Mouse (Mus musculus) intestine, embryonic 15.5 days (tissue): ENCODE measurements around the gene Nkx2-2. TPM values are rescaled to one million over a fixed set of nuclear protein-coding genes. Genes with fewer than 3 reads are reported as not detected.
A peak's percentile ranks its signal among the peaks of the same experiment; 100 is the strongest.

Experiments
- ATAC-seq: fragments of 200-750 bp; cut with Nextera tagmentation; 2 replicates; pipeline ENCODE4 v1.8.0; 2017; ENCODE audit warnings: moderate TSS enrichment, moderate library complexity
- H3K27ac ChIP-seq: fragments of 300-500 bp; sonication (generic); 2 replicates; pipeline ENCODE4 v1.5.1; 2015; ENCODE audit warnings: mild to moderate bottlenecking, inconsistent platforms
- H3K27me3 ChIP-seq: fragments of 300-500 bp; sonication (generic); replicated peaks from 2 replicates; pipeline ENCODE4 v1.6.1; 2015; ENCODE audit warnings: inconsistent platforms
- H3K36me3 ChIP-seq: fragments of 300-500 bp; sonication (generic); 2 replicates; pipeline ENCODE4 v1.6.1; 2015; ENCODE audit warnings: inconsistent platforms
- H3K4me1 ChIP-seq: fragments of 300-500 bp; sonication (generic); replicated peaks from 2 replicates; pipeline ENCODE4 v1.6.1; 2015; ENCODE audit warnings: inconsistent platforms
- H3K4me2 ChIP-seq: fragments of 300-500 bp; sonication (generic); replicated peaks from 2 replicates; pipeline ENCODE4 v1.6.1; 2015; ENCODE audit warnings: mild to moderate bottlenecking, inconsistent platforms
- H3K4me3 ChIP-seq: fragments of 300-500 bp; sonication (generic); replicated peaks from 2 replicates; pipeline ENCODE4 v1.5.1; 2015; ENCODE audit warnings: inconsistent platforms
- H3K9ac ChIP-seq: fragments of 300-500 bp; sonication (generic); 2 replicates; pipeline ENCODE4 v1.6.1; 2015; ENCODE audit warnings: inconsistent platforms
- H3K9me3 ChIP-seq: fragments of 300-500 bp; sonication (generic); 2 replicates; pipeline ENCODE4 v1.6.1; 2016; ENCODE audit warnings: inconsistent platforms
- WGBS: fragments of 180-500 bp; shearing (Covaris S2); methylation state at CpG from one replicate; pipeline ENCODE4 v1.1.7; 2015; 5-methylcytosine and 5-hydroxymethylcytosine counted together
- polyA plus RNA-seq: library from polyadenylated mRNA; unstranded; fragments of >200 nt; fragmentation: Nextera tagmentation; extraction: Ambion mirVana; gene quantifications from 2 replicates; pipeline ENCODE4 v1.2.1, GENCODE M21; 2015

Gene Nkx2-2
- polyA plus RNA-seq, 1 experiment from 2014 or later, result 3.6 TPM

DNA sequence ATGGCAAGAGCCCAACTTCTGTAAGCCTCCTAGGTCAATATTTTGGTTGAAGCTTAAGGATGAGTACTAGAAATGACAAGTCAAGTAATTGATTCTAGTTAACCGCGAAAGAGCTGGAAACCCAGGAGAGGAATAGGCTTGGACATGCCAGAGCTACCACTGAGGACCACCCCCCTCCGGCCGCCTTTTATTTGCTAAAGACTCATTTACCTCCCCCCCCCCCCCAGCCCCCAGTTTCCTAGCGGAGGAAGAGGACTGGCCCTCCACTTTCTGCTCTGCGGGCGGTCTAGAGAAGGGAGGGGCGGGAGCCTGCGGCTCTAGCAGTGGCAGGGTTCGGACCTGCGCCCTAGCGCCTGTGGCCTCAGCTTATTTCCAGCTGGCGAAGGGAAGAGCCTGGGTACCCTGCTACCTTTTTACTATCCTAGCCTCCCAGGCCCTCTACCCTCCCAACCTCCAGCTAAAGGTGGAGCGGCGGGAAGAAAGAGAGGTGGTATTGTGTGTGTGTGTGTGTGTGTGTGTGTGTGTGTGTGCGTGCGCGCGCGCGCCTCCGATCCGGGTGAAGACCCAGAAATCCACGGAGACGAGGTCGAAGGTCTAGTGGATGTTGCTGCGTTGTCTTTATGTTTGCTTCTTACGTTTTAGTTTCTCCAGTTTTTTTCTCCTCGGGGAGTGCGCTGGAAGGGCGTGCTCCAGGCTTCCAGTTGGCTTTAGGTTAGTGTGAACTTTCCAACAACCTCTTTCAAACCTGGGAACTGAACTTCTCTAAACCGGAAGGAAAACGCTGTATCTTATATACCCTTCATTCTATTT is 6.8 kb downstream of the Nkx2-2 start:
- Histone ChIP-seq H3K9me3 (no peaks in the 10 kb centered on the region), H3K9ac (no peak overlapping the region), H3K4me3 (no peak overlapping the region), H3K4me2 (peak overlapping the region; percentile 9; the same call in 1 of the 2 replicates), H3K27ac (no peak overlapping the region), H3K36me3 (no peaks in the 10 kb centered on the region), H3K27me3 (peaks cover 93% of the 10 kb centered on the region), H3K4me1 (peaks cover 11% of the 10 kb centered on the region)
- under 1% methylated on average over 33 of the region's 33 CpGs for WGBS
- 0 out of 2 replicates have a peak, but pooled peaks have one; percentile 36 for ATAC-seq

DNA sequence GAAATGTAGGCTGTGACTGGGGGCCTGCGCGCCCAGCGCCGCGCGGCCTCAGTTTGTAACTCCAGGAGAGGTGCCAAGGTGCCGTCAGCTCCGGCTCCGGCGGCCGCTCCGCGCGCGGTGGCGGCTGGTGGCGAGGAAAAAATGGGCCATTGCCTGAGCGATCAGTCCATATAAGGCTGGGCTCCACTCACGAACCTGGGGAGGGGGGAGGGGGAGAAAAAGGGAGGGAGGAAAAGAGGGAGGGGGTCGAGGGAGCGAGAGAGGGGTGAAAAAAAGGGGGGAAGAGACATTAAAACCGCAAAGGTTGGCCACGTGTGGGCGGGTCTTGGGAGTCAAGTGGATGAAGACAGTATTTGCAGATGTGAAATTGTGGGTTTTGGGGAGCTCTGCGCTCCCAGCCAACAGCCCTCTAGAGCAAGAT is 7.8 kb downstream of the Nkx2-2 start:
- H3K9ac ChIP-seq, result no peak overlapping the region
- no peak overlapping the region for H3K4me3 ChIP-seq
- no peak overlapping the region for H3K27ac ChIP-seq
- H3K4me2 ChIP-seq, result peak overlapping the region; percentile 24; the same call in 1 of the 2 replicates
- WGBS, result under 1% methylated on average over 25 of the region's 25 CpGs
- H3K4me1 ChIP-seq, result peaks cover 11% of the 10 kb centered on the region
- peaks cover 96% of the 10 kb centered on the region for H3K27me3 ChIP-seq
- no peaks in the 10 kb centered on the region for H3K36me3 ChIP-seq
- no peaks in the 10 kb centered on the region for H3K9me3 ChIP-seq
- peak; percentile 37; the same call in 1 of the 2 replicates for ATAC-seq

DNA sequence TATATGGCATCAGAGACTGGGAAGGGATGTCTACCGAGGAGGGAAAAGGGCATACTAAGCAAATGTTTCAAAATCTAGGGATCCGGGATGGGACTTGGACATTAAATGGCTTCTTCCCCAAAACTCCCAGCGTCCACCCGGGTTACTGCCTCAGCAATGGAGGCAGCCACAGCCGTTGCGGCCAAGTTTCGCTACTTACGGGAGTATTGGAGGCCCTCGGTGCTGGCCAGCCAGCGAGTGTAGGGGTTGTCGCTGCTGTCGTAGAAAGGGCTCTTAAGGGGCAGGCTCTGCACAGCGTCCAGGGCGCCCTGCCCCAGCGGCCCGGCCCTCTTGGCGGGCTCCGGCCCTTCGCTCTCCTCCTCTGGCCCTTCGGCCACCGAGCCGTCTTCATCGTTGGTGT is 8.5 kb downstream of the Nkx2-2 start:
- Histone ChIP-seq H3K9ac (no peak overlapping the region), H3K4me1 (peaks cover 11% of the 10 kb centered on the region), H3K4me3 (peak overlapping the region; percentile 2; the same call in 1 of the 2 replicates), H3K27me3 (peaks cover 95% of the 10 kb centered on the region), H3K36me3 (no peaks in the 10 kb centered on the region), H3K9me3 (no peaks in the 10 kb centered on the region), H3K27ac (no peak overlapping the region), H3K4me2 (peak overlapping the region; percentile 24; the same call in 1 of the 2 replicates)
- ATAC-seq, result no peak
- under 1% methylated on average over 23 of the region's 23 CpGs for WGBS

DNA sequence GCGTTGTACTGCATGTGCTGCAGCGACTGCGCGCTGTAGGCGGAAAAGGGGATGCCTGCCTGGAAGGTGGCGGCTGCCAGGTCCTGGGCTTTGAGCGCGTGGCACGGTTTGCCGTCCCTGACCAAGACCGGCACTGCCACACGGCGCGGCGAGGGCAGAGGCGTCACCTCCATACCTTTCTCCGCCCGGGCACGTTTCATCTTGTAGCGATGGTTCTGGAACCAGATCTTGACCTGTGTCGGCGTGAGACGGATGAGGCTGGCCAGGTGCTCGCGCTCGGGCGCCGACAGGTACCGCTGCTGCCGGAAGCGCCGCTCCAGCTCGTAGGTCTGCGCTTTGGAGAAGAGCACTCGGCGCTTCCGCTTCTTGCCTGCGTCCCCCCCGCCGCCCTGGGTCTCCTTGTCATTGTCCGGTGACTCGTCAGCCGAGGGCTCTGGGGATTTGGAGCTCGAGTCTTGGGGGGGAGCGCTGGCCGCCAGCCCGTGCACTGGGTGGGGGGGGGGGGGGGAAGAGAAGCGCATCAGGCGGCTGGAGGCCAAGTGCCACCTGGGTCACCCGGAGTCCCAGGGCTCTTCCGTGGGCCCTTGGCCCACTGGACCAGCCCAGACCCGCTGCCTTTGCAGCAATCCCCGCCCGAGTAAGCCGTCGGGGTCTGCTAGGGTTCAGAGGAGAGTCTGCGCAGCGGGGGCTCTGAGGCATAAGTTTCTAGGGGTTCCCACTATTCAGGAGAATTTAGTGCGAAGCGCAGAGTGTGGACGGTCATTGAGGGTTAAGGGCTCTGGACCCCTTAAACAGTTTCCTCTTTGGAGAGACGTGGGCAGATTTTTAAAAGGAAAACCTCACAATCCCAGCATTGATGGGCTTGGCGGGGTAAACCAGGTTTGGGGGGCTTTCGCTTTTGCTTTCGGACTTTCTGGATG is 9.7 kb downstream of the Nkx2-2 start:
- Histone ChIP-seq H3K4me1 (peaks cover 11% of the 10 kb centered on the region), H3K4me2 (peak overlapping the region; percentile 57), H3K27ac (no peak overlapping the region), H3K4me3 (peak overlapping the region; percentile 21), H3K9ac (no peak overlapping the region), H3K27me3 (peaks cover 93% of the 10 kb centered on the region), H3K36me3 (no peaks in the 10 kb centered on the region), H3K9me3 (no peaks in the 10 kb centered on the region)
- under 1% methylated on average over 64 of the region's 65 CpGs for WGBS
- peak; percentile 37; the same call in 1 of the 2 replicates for ATAC-seq

DNA sequence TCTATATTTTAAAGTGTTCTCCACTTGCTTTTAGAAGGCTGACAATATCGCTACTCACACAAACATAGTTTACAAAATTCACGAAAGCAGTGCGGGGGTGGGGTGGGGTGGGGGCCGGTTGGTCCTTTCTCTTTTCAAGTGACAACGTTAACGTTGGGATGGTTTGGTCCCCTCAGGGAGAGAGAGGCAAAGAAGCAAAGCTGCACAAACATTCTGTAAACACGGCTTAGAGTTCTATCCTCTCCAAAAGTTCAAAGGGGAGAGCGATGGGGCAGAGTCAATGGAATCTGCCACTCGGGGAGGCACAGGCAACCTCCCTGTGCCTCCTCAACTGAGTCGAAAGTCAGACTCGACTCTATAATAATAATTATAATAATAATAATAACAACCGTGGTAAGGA is 10.5 kb downstream of the Nkx2-2 start:
- Histone ChIP-seq H3K4me3 (peak overlapping the region; percentile 21), H3K4me2 (peak overlapping the region; percentile 57), H3K9me3 (no peaks in the 10 kb centered on the region), H3K27me3 (peaks cover 92% of the 10 kb centered on the region), H3K4me1 (peaks cover 13% of the 10 kb centered on the region), H3K9ac (no peak overlapping the region), H3K27ac (no peak overlapping the region), H3K36me3 (no peaks in the 10 kb centered on the region)
- WGBS, result 2% methylated on average over 12 of the region's 12 CpGs
- ATAC-seq, result no peak

DNA sequence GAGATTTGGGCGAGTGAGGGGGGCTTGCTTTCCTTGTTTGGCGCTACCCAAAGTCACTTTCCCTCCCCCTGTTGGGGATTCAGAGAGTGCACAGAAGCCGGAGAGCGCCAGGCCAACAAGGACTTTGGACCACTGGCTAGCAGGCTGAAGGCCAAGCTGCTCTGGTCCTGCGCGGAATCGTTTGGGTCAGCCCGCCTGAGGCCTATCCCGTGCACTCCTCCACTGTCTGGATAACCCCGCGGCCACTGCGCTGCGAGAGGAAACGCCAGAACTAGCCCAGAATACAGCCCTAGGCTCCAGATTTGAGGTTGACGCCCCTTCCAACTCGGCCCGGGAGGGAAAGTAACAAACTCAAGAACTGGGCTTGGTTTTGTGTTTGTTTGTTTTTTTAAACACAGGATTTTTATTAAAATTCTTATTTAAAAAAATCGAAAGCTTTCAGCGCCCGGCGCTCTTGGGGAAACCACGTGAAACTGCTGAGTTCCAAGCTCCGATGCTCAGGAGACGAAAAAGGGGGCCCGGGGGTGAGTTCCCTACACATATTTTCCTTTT is 11.3 kb downstream of the Nkx2-2 start:
- WGBS, result 11% methylated on average over 25 of the region's 25 CpGs
- Histone ChIP-seq H3K9me3 (no peaks in the 10 kb centered on the region), H3K4me3 (no peak overlapping the region), H3K27ac (no peak overlapping the region), H3K4me1 (peaks cover 15% of the 10 kb centered on the region), H3K36me3 (no peaks in the 10 kb centered on the region), H3K4me2 (no peak overlapping the region), H3K27me3 (peaks cover 87% of the 10 kb centered on the region), H3K9ac (no peak overlapping the region)
- no peak for ATAC-seq

DNA sequence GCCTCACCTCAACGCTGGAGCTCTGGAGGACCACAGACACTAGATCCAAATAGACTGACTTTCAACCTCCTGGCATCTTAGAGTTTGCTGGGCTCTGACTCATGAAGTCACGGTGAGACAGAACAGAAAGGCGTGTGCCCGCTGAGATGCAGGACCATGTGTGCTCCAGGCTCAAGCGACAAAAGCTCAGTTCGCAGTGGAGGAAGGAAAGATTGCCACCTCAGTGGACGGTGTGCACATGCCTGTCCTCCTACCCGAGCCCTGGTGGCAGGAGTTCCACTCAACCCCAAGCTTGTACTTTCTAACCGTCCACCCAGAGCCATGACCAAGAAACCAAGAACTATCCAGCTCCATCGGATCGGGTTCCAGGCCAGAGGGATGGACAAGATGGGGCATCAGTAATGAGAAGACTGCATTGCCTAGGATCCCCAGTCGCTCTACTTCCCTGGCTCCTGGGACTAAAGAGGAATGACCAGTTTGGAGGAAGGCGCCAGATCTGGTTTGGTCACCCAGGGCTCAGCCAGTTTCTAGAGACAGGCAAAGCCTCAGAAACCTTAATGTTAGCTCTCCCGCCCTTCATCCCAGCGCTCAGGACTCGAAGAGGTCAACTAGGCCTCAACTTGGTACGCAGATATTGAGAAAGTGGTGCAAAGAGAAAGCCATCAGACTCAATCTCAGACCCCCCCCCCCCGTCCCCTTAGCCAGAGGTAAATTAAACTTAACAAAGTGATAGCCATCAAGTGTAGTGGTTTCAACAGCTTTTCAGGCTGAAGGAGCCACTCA is 11.9 kb downstream of the Nkx2-2 start:
- ATAC-seq, result no peak
- Histone ChIP-seq H3K9ac (no peak overlapping the region), H3K27ac (no peak overlapping the region), H3K4me1 (peaks cover 15% of the 10 kb centered on the region), H3K9me3 (no peaks in the 10 kb centered on the region), H3K4me3 (no peak overlapping the region), H3K4me2 (no peak overlapping the region), H3K27me3 (peaks cover 81% of the 10 kb centered on the region), H3K36me3 (no peaks in the 10 kb centered on the region)
- WGBS, result 23% methylated on average over 18 of the region's 18 CpGs

DNA sequence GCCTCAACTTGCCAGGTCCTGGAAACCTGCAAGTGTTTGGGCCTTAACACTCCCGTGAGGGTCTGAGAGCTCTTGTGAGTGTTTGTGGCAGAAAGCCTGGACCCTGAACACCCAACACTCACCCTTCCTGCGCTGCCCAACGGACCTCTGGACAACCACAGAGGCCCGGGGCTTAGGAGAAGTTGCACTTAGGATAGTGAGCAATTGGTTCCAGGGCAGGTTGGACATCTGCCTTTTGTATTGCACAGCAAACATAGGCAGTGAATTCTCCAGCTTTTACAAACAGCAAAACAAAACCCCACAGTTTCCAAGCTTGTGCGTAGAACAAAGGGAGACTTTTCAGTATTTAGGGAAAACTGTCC is 12.8 kb downstream of the Nkx2-2 start:
- H3K27ac ChIP-seq, result no peak overlapping the region
- H3K9me3 ChIP-seq, result no peaks in the 10 kb centered on the region
- peaks cover 15% of the 10 kb centered on the region for H3K4me1 ChIP-seq
- H3K4me2 ChIP-seq, result no peak overlapping the region
- H3K36me3 ChIP-seq, result no peaks in the 10 kb centered on the region
- peaks cover 79% of the 10 kb centered on the region for H3K27me3 ChIP-seq
- no peak for ATAC-seq
- H3K4me3 ChIP-seq, result no peak overlapping the region
- no peak overlapping the region for H3K9ac ChIP-seq
- WGBS, result 16% methylated on average over 5 of the region's 5 CpGs

DNA sequence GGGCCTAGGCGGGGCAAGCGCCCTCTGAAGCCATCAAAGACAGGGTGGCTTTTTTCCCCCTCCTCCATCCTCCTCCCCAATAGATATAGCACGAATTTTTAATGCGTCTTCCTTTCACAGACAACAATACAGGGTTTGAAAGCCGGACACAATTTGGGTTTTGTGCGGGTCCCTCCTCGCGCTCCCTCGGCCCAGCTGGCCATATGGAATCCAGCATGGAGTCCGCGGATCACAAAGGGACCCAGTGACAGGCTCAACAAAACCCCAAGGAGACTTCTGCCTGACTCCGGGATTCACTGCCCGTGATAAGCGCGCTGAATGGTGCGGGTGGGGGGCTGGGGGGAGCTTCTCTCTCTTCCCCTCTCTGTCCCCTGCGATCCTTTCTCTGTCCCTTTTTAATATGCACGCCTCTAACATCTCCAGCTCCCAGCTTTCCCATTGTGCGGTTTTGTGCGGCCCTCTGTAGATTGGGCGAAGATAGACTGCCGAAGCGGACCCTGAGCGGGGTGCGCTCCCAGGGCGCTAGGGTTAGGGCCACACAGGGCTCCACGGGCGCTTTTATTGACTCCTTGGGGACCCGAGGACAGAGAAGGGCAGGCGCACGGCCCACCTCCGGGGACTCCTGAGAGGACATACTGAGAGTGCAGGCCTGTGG is 13.3 kb downstream of the Nkx2-2 start:
- H3K27me3 ChIP-seq, result peaks cover 74% of the 10 kb centered on the region
- peaks cover 15% of the 10 kb centered on the region for H3K4me1 ChIP-seq
- H3K36me3 ChIP-seq, result no peaks in the 10 kb centered on the region
- H3K27ac ChIP-seq, result no peak overlapping the region
- H3K4me2 ChIP-seq, result no peak overlapping the region
- no peak overlapping the region for H3K4me3 ChIP-seq
- WGBS, result 5% methylated on average over 32 of the region's 32 CpGs
- H3K9ac ChIP-seq, result no peak overlapping the region
- no peaks in the 10 kb centered on the region for H3K9me3 ChIP-seq
- no peak for ATAC-seq

DNA sequence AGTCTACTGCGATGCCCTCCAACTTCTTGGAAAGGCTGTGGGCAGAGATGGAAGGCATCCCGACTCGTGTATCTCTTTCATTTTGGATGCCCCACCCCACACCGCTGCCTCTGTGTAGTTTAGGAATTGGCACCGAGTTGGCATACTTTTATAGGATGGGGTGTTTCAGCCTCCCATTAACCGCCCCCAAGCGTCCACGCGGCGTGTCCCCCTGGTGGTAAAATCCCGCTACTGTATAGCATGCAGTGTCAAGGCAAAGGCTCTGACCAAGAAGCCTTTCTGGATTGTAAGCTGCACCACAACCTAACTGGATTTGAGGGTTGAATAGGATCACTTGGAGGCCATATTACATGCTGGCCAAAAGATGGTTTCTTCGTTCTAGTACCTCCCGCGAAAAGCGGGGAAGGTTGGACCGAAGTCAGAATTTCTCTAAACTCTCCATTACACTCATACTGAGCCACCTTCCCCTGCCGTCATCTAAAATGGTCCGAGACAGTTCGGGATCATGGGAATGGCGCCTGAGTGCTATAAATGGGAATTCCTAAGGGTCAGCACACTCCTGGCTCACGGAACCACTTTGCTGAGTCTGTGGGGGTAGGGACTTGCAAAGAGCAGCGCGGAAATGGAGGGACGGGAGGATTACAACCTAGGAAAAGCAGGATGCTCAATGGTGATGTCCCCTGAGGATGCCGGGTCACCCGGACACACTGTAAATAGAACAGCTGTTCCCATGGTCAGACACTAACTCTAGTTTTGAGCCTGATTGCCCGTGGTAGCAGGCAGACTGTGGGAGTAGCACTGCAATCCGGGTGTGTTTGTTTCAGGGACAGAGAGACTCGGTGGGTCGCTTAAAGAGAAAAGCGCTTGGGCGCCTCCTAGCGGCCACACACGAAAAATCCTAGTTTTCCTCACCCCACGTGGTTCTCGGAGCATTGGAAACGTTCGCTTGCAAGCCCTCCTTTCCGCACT is 15.7 kb downstream of the Nkx2-2 start:
- H3K4me3 ChIP-seq, result peak overlapping the region; percentile 14
- peaks cover 60% of the 10 kb centered on the region for H3K27me3 ChIP-seq
- ATAC-seq, result peak; percentile 79
- H3K36me3 ChIP-seq, result no peaks in the 10 kb centered on the region
- H3K4me1 ChIP-seq, result peaks cover 4% of the 10 kb centered on the region
- H3K9me3 ChIP-seq, result no peaks in the 10 kb centered on the region
- H3K9ac ChIP-seq, result no peak overlapping the region
- WGBS, result 3% methylated on average over 39 of the region's 39 CpGs
- H3K4me2 ChIP-seq, result peak overlapping the region; percentile 58
- no peak overlapping the region for H3K27ac ChIP-seq
